Mouse (Mus musculus) adrenal gland, postnatal 14 days (tissue): ENCODE results near the gene Kcnd3. TPM values are rescaled to one million over a fixed set of nuclear protein-coding genes. Genes with fewer than 3 reads are reported as not detected.
A peak's percentile ranks its signal among the peaks of the same experiment; 100 is the strongest.
"Not testable (repeated sequence)": the region's sequence is repeated elsewhere in the genome, so short reads cannot be mapped to it uniquely, and the experiment has no call there.

Experiments
- DNase-seq: peaks from one replicate; pipeline ENCODE4 v3.0.0; 2021; ENCODE audit warnings: mixed read lengths
- total RNA-seq: library from RNA; stranded (reverse); gene quantifications from 2 replicates; pipeline ENCODE4 v1.2.3, GENCODE M21; 2021

The Kcnd3 gene
- total RNA-seq, 1 experiment from 2014 or later = 4.5 TPM

- not testable (repeated sequence) for DNase-seq
Measured at GRCm38 (mm10) chr3:105700786-105701185, 248.7 kb downstream of the Kcnd3 start.

- DNase-seq = no peak
Measured at GRCm38 (mm10) chr3:105701399-105701798, 249.3 kb downstream of the Kcnd3 start.

GRCm38 (mm10) chr3:105703571-105703970 lies 251.4 kb downstream of the Kcnd3 start:
- no peak for DNase-seq

GRCm38 (mm10) chr3:105704031-105705008 lies 252.2 kb downstream of the Kcnd3 start, which contains the start of gene Inka2:
Gene Inka2 (plus strand): TSS chr3:105704599.
- DNase-seq = peak; percentile 89

GRCm38 (mm10) chr3:105705061-105705549 lies 253.0 kb downstream of the Kcnd3 start:
- peak; percentile 79 for DNase-seq

GRCm38 (mm10) chr3:105705561-105705960 lies 253.4 kb downstream of the Kcnd3 start:
- DNase-seq = no peak

- DNase-seq = peak; percentile 27
Measured at GRCm38 (mm10) chr3:105706366-105707020, 254.4 kb downstream of the Kcnd3 start.

GRCm38 (mm10) chr3:105707590-105707989 lies 255.5 kb downstream of the Kcnd3 start:
- no peak for DNase-seq

- no peak for DNase-seq
Measured at GRCm38 (mm10) chr3:105710246-105710645, 258.1 kb downstream of the Kcnd3 start.

- DNase-seq = no peak
Measured at GRCm38 (mm10) chr3:105711741-105712140, 259.6 kb downstream of the Kcnd3 start.

- DNase-seq = no peak
Measured at GRCm38 (mm10) chr3:105712827-105713226, 260.7 kb downstream of the Kcnd3 start.

- peak; percentile 64 for DNase-seq
Measured at GRCm38 (mm10) chr3:105714091-105714819, 262.1 kb downstream of the Kcnd3 start.

GRCm38 (mm10) chr3:105714820-105715167 lies 262.7 kb downstream of the Kcnd3 start:
- no peak for DNase-seq

- no peak for DNase-seq
Measured at GRCm38 (mm10) chr3:105716353-105717000, 264.3 kb downstream of the Kcnd3 start.

GRCm38 (mm10) chr3:105717856-105718555 lies 265.9 kb downstream of the Kcnd3 start:
- DNase-seq = no peak

GRCm38 (mm10) chr3:105718746-105719145 lies 266.6 kb downstream of the Kcnd3 start:
- no peak for DNase-seq

- DNase-seq = no peak
Measured at GRCm38 (mm10) chr3:105719979-105720378, 267.8 kb downstream of the Kcnd3 start.

GRCm38 (mm10) chr3:105720514-105720913 lies 268.4 kb downstream of the Kcnd3 start:
- DNase-seq = no peak

GRCm38 (mm10) chr3:105721681-105722201 lies 269.6 kb downstream of the Kcnd3 start:
- no peak for DNase-seq

GRCm38 (mm10) chr3:105722510-105722909 lies 270.4 kb downstream of the Kcnd3 start:
- DNase-seq = no peak
